Mouse (Mus musculus): ENCODE results near the gene Msmp. TPM values are rescaled to one million over a fixed set of nuclear protein-coding genes. Genes with fewer than 3 reads are reported as not detected.
A peak's percentile ranks its signal among the peaks of the same experiment; 100 is the strongest.
"Not testable (repeated sequence)": the region's sequence is repeated elsewhere in the genome, so short reads cannot be mapped to it uniquely, and the experiment has no call there.

The Msmp gene
- total RNA-seq, 2 experiments from 2014 or later, result not detected

- no peak for ATAC-seq (replicated peaks; ENCODE audit: low FRiP score, low TSS enrichment, poor library complexity, severe bottlenecking)
Observed at GRCm38 (mm10) chr4:43564231-43564630, 20.1 kb downstream of the Msmp start.

- ATAC-seq (replicated peaks; ENCODE audit: low FRiP score, low TSS enrichment, poor library complexity, severe bottlenecking), result 0 out of 2 replicates have a peak, but pooled peaks have one; percentile 8
Observed at GRCm38 (mm10) chr4:43563601-43563875, 20.8 kb downstream of the Msmp start.

- ATAC-seq (replicated peaks; ENCODE audit: low FRiP score, low TSS enrichment, poor library complexity, severe bottlenecking), result no peak
Observed at GRCm38 (mm10) chr4:43562769-43563600, 21.3 kb downstream of the Msmp start.

- ATAC-seq (replicated peaks; ENCODE audit: low FRiP score, low TSS enrichment, poor library complexity, severe bottlenecking), result peak; percentile 77
Observed at GRCm38 (mm10) chr4:43561997-43562768, 22.1 kb downstream of the Msmp start, which contains the start of the genes Creb3 and Tln1. Creb3 (plus strand) TSS chr4:43562332. Tln1 (minus strand) TSS chr4:43562691.

- 0 out of 2 replicates have a peak, but pooled peaks have one; percentile 23 for ATAC-seq (replicated peaks; ENCODE audit: low FRiP score, low TSS enrichment, poor library complexity, severe bottlenecking)
Observed at GRCm38 (mm10) chr4:43561436-43561996, 22.8 kb downstream of the Msmp start.

GRCm38 (mm10) chr4:43560976-43561375 lies 23.3 kb downstream of the Msmp start:
- ATAC-seq (replicated peaks; ENCODE audit: low FRiP score, low TSS enrichment, poor library complexity, severe bottlenecking), result no peak

- no peak for ATAC-seq (replicated peaks; ENCODE audit: low FRiP score, low TSS enrichment, poor library complexity, severe bottlenecking)
Observed at GRCm38 (mm10) chr4:43560243-43560611, 24.1 kb downstream of the Msmp start.

- no peak for ATAC-seq (replicated peaks; ENCODE audit: low FRiP score, low TSS enrichment, poor library complexity, severe bottlenecking)
Observed at GRCm38 (mm10) chr4:43559519-43560242, 24.6 kb downstream of the Msmp start.

- peak; percentile 34 for ATAC-seq (replicated peaks; ENCODE audit: low FRiP score, low TSS enrichment, poor library complexity, severe bottlenecking)
Observed at GRCm38 (mm10) chr4:43558631-43559356, 25.5 kb downstream of the Msmp start.

- no peak for ATAC-seq (replicated peaks; ENCODE audit: low FRiP score, low TSS enrichment, poor library complexity, severe bottlenecking)
Observed at GRCm38 (mm10) chr4:43558028-43558630, 26.2 kb downstream of the Msmp start.

GRCm38 (mm10) chr4:43555926-43556325 lies 28.4 kb downstream of the Msmp start:
- ATAC-seq (replicated peaks; ENCODE audit: low FRiP score, low TSS enrichment, poor library complexity, severe bottlenecking), result no peak

GRCm38 (mm10) chr4:43553891-43554290 lies 30.4 kb downstream of the Msmp start:
- no peak for ATAC-seq (replicated peaks; ENCODE audit: low FRiP score, low TSS enrichment, poor library complexity, severe bottlenecking)

GRCm38 (mm10) chr4:43552437-43552836 lies 31.9 kb downstream of the Msmp start:
- ATAC-seq (replicated peaks; ENCODE audit: low FRiP score, low TSS enrichment, poor library complexity, severe bottlenecking), result no peak

- not testable (repeated sequence) for ATAC-seq (replicated peaks; ENCODE audit: low FRiP score, low TSS enrichment, poor library complexity, severe bottlenecking)
Observed at GRCm38 (mm10) chr4:43551854-43552253, 32.4 kb downstream of the Msmp start.

GRCm38 (mm10) chr4:43549055-43549454 lies 35.2 kb downstream of the Msmp start:
- no peak for ATAC-seq (replicated peaks; ENCODE audit: low FRiP score, low TSS enrichment, poor library complexity, severe bottlenecking)

- ATAC-seq (replicated peaks; ENCODE audit: low FRiP score, low TSS enrichment, poor library complexity, severe bottlenecking), result no peak
Observed at GRCm38 (mm10) chr4:43547160-43547559, 37.1 kb downstream of the Msmp start.

GRCm38 (mm10) chr4:43546375-43547047 lies 37.8 kb downstream of the Msmp start:
- no peak for ATAC-seq (replicated peaks; ENCODE audit: low FRiP score, low TSS enrichment, poor library complexity, severe bottlenecking)

GRCm38 (mm10) chr4:43542044-43542443 lies 42.2 kb downstream of the Msmp start:
- no peak for ATAC-seq (replicated peaks; ENCODE audit: low FRiP score, low TSS enrichment, poor library complexity, severe bottlenecking)
